Mouse (Mus musculus) embryonic facial prominence, embryonic 14.5 days (tissue): Measurements from ENCODE around the gene E130114P18Rik. TPM values are rescaled to one million over a fixed set of nuclear protein-coding genes. Genes with fewer than 3 reads are reported as not detected.

Source experiments
- ATAC-seq: fragments of 200-750 bp; cut with Nextera tagmentation; 2 replicates; pipeline ENCODE4 v1.8.0; 2017; ENCODE audit warnings: low read depth, moderate number of reproducible peaks, moderate TSS enrichment
- DNase-seq: peaks from one replicate; pipeline ENCODE4 v3.0.0-alpha.2; 2015; ENCODE audit warnings: low spot score
- H3K27ac ChIP-seq: fragments of 300-500 bp; sonication (generic); replicated peaks from 2 replicates; pipeline ENCODE4 v1.5.1; 2014; ENCODE audit warnings: low read depth, mild to moderate bottlenecking, low read length, moderate library complexity
- H3K27me3 ChIP-seq: fragments of 300-500 bp; sonication (generic); replicated peaks from 2 replicates; pipeline ENCODE4 v1.6.1; 2014; ENCODE audit warnings: low read length; ENCODE audit not compliant: control insufficient read depth, insufficient read depth
- H3K36me3 ChIP-seq: fragments of 300-500 bp; sonication (generic); 2 replicates; pipeline ENCODE4 v1.6.1; 2014; ENCODE audit warnings: low read length, mixed read lengths; ENCODE audit not compliant: control insufficient read depth, insufficient read depth
- H3K4me1 ChIP-seq: fragments of 300-500 bp; sonication (generic); 2 replicates; pipeline ENCODE4 v1.6.1; 2014; ENCODE audit warnings: antibody characterized with exemption, low read length; ENCODE audit not compliant: control insufficient read depth, insufficient read depth
- H3K4me2 ChIP-seq: fragments of 300-500 bp; sonication (generic); 2 replicates; pipeline ENCODE4 v1.6.1; 2014; ENCODE audit warnings: low read depth, mild to moderate bottlenecking, low read length, moderate library complexity, mixed read lengths
- H3K4me3 ChIP-seq: fragments of 300-500 bp; sonication (generic); 2 replicates; pipeline ENCODE4 v1.5.1; 2014; ENCODE audit warnings: low read depth, mild to moderate bottlenecking, low read length
- H3K9ac ChIP-seq: fragments of 300-500 bp; sonication (generic); 2 replicates; pipeline ENCODE4 v1.6.1; 2014; ENCODE audit warnings: low read depth, mild to moderate bottlenecking, low read length, moderate library complexity, mixed read lengths
- H3K9me3 ChIP-seq: fragments of 300-500 bp; sonication (generic); 2 replicates; pipeline ENCODE4 v1.6.1; 2016; ENCODE audit warnings: low read length; ENCODE audit not compliant: control insufficient read depth
- WGBS: fragments of 180-500 bp; shearing (Covaris S2); extraction: QIAGEN DNeasy Blood & Tissue Kit; methylation state at CpG from one replicate; pipeline ENCODE4 v1.1.7; 2014; 5-methylcytosine and 5-hydroxymethylcytosine counted together
- polyA plus RNA-seq: library from polyadenylated mRNA; unstranded; fragments of >200 nt; fragmentation: Nextera tagmentation; extraction: Ambion mirVana; gene quantifications from 2 replicates; pipeline ENCODE4 v1.2.1, GENCODE M21; 2014

The E130114P18Rik gene
- polyA plus RNA-seq, 1 experiment from 2014 or later = 4.4 TPM

DNA sequence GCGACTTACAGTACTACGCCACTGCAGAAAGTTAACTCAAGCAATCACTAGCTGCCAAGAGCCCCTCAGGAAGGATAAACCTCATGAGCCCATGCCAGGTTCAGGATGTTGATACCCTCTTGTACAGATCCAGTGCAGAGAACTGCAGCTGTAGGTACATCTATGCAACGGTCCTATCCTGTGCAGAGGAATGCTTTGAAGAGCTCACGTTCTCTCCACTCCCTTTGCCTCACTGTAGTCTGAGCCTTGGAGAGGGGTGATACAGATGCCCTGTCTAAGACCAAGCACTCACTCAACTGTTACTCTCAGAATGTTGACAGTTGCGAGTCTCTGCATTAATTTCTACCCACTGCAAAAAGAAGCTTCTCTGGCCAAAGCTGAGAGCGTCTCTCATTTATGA, 54.5 kb downstream of the E130114P18Rik start:
- no peaks in the 10 kb centered on the region for H3K27me3 ChIP-seq
- no peak for DNase-seq
- WGBS = 79% methylated on average over 6 of the region's 6 CpGs
- H3K9me3 ChIP-seq = no peaks in the 10 kb centered on the region
- H3K27ac ChIP-seq = no peak overlapping the region
- no peak overlapping the region for H3K9ac ChIP-seq
- no peaks in the 10 kb centered on the region for H3K4me1 ChIP-seq
- no peak overlapping the region for H3K4me2 ChIP-seq
- ATAC-seq = no peak
- H3K36me3 ChIP-seq = no peaks in the 10 kb centered on the region
- H3K4me3 ChIP-seq = no peak overlapping the region

DNA sequence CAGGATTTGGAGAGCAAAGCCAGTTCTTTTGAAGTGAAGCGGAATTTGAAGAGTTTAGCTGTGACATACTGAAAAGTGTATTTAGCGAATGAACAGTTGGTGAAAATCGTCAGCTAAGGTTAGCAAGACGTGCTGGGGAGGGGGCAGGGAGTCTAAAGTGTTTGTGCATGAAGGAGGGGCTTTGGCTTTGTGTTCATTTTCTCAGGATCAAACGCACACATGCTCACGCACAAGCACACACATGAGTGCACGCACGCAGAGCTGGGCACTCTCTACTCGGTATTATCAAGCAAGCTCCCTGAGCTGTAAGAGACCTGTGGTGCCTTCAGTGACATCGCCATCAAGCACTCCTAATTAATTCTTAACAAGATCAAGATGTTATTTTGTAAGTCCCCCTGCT, 55.2 kb downstream of the E130114P18Rik start:
- no peaks in the 10 kb centered on the region for H3K27me3 ChIP-seq
- no peaks in the 10 kb centered on the region for H3K9me3 ChIP-seq
- ATAC-seq = no peak
- H3K27ac ChIP-seq = no peak overlapping the region
- no peak overlapping the region for H3K4me2 ChIP-seq
- WGBS = 45% methylated on average over 10 of the region's 10 CpGs
- DNase-seq = peak; percentile 21
- H3K9ac ChIP-seq = no peak overlapping the region
- H3K36me3 ChIP-seq = no peaks in the 10 kb centered on the region
- H3K4me3 ChIP-seq = no peak overlapping the region
- no peaks in the 10 kb centered on the region for H3K4me1 ChIP-seq

DNA sequence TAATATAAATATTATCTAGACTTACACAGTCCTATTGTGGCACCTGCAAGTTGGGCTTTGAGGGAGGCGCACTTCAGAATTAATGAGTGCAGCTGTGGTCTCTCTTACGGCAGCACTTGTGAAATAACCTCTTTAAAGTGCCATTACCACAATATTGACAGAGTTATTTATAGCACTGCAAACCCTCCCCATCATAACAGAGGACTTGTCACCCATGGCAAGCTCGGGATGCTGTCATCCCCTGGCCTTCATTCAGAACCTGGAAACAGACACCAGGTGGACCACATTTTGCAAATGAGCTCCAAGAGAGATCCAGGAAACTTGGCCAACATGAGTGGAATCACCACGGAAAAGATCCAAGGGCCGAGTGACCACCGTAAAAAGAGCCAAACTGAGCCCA, 63.3 kb downstream of the E130114P18Rik start:
- no peak for DNase-seq
- WGBS = 67% methylated on average over 6 of the region's 6 CpGs

DNA sequence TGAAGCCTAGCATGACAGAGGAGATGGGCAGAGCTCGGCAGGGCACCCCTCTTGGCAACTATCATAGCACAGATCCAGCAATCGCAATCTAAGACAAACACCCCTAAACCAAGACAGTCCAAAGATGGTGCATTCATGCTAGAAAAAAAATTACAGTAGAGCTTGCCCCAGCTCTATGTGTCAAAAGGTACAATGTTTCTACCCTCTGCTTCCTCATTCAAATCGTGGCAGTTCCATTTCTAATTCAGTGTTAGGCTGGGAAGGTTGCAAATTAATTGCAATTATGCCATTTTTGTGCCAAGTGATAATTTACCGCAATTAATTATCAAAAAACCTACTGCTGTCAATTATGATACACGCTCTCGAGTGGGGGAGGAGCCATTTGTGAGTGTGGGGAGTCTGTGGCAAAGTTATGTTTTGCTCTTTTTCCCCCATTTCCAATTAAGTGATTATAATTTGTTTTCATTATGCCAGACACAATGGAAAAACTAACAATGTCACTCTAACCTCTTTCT, 63.7 kb downstream of the E130114P18Rik start:
- 82% methylated on average over 6 of the region's 6 CpGs for WGBS
- no peak overlapping the region for H3K4me3 ChIP-seq
- no peak overlapping the region for H3K9ac ChIP-seq
- no peaks in the 10 kb centered on the region for H3K9me3 ChIP-seq
- DNase-seq (no peak), ATAC-seq (no peak)
- H3K36me3 ChIP-seq = no peaks in the 10 kb centered on the region
- H3K27me3 ChIP-seq = 0 out of 2 replicates have a peak, but pooled peaks cover 5% of the 10 kb centered on the region
- no peak overlapping the region for H3K27ac ChIP-seq
- H3K4me2 ChIP-seq = no peak overlapping the region
- H3K4me1 ChIP-seq = no peaks in the 10 kb centered on the region

More for the DNA sequence above, 63.3 kb downstream of the E130114P18Rik start:
- Histone ChIP-seq H3K9ac (no peak overlapping the region), H3K4me3 (no peak overlapping the region), H3K36me3 (no peaks in the 10 kb centered on the region), H3K4me1 (no peaks in the 10 kb centered on the region), H3K27ac (no peak overlapping the region), H3K9me3 (no peaks in the 10 kb centered on the region), H3K4me2 (no peak overlapping the region), H3K27me3 (0 out of 2 replicates have a peak, but pooled peaks cover 5% of the 10 kb centered on the region)
- ATAC-seq = no peak

DNA sequence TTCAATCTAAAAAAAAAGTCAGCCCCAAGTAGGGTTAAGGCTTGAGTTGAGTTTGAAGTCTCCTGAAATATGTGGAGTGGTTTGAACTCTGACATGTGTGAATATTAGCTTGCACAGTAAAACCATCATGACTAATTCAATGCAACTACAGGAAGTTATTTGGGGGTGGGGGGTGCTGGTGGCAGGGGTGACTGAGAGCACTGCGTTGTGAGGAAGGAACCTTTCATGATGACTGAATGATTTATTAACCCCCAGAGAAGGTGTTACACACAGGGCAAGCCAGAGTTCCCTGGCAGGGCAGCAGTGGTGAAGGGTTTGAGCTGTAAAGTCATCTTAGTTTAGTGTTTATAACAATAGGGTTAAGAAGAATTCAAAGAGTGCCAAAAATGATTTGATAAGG, 65.3 kb downstream of the E130114P18Rik start:
- 20% methylated on average over 1 of the region's 1 CpGs for WGBS
- no peaks in the 10 kb centered on the region for H3K4me1 ChIP-seq
- H3K27me3 ChIP-seq = 0 out of 2 replicates have a peak, but pooled peaks cover 5% of the 10 kb centered on the region
- ATAC-seq = no peak
- DNase-seq = no peak
- H3K9ac ChIP-seq = no peak overlapping the region
- no peaks in the 10 kb centered on the region for H3K9me3 ChIP-seq
- no peak overlapping the region for H3K27ac ChIP-seq
- no peaks in the 10 kb centered on the region for H3K36me3 ChIP-seq
- H3K4me3 ChIP-seq = no peak overlapping the region
- H3K4me2 ChIP-seq = no peak overlapping the region

DNA sequence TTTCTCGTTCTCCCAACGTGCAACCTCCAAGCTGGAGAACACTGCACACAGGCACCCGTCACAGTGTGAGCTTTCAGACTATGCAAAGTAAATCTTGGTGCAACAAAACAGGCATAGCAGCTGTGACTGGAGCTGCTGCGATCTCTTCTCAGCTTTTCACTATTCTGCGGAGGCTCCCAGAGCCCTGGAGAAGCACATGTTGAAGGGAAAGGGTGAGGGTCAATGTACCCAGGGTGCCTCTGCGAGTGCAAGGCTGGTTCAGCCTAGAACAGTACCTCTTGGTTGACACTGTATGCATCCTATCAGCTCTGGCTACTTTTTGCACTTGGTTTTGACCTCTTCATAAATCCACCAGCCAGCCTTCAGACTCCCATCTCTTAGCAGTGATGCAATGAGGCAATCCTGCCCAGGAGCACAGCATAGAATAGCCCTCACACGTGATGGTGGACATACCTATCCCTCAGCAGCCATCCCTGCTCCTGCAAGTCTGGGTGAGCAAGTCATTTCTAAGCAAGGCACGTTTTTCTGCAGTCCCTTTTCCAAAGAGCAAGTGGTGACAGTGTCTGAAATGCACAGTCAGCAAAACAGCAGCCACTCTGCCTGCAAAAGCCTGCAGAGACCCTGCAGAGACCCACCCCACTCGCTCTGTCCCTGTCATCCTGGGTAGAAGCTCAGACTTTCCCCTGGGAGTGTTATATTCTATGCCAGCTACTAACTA, 67.7 kb downstream of the E130114P18Rik start:
- H3K4me2 ChIP-seq = no peak overlapping the region
- 0 out of 2 replicates have a peak, but pooled peaks cover 5% of the 10 kb centered on the region for H3K27me3 ChIP-seq
- no peaks in the 10 kb centered on the region for H3K9me3 ChIP-seq
- no peak overlapping the region for H3K4me3 ChIP-seq
- no peak overlapping the region for H3K9ac ChIP-seq
- H3K27ac ChIP-seq = no peak overlapping the region
- 57% methylated on average over 9 of the region's 9 CpGs for WGBS
- H3K36me3 ChIP-seq = no peaks in the 10 kb centered on the region
- ATAC-seq (no peak), DNase-seq (no peak)
- no peaks in the 10 kb centered on the region for H3K4me1 ChIP-seq

DNA sequence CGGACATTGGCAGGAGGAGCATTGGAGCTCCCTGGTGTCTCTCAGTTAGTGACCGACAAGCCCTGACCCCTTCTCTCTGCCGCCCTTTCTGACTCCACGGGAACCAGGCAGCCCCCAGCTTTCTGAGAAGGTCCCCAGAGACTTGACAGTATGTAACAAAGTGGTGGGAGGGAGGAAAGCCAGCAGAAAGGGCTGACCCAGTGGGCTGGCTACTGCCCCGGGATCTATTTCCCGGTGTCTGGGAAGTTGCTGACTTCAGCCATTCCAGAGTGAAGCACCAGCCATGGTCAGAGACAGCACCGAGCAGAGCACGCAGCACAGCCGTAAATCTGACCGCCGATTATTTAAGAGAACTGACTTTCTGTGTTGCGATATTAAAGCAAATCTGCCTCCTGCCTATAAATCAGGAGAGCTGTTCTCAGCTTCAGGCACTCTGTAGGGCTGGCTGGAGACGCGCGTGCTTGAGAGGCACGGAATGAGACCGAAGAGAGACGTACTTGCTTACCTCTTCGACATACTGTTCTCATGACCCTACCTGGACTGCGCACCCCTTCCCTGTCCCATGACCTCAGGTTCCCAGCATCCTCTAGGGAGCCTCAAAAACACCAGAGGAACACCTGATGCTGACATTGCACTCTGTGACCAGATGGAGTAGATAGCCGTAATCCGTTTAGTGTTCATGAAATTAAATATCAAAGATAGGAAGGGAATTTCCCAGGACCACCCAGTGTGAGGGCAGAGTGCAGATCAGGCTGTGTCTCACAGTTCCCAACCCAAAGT, 70.3 kb downstream of the E130114P18Rik start:
- H3K27ac ChIP-seq = no peak overlapping the region
- no peaks in the 10 kb centered on the region for H3K36me3 ChIP-seq
- no peak overlapping the region for H3K4me3 ChIP-seq
- 0 out of 2 replicates have a peak, but pooled peaks cover 5% of the 10 kb centered on the region for H3K27me3 ChIP-seq
- no peak overlapping the region for H3K9ac ChIP-seq
- no peak for DNase-seq
- H3K4me1 ChIP-seq = no peaks in the 10 kb centered on the region
- WGBS = 72% methylated on average over 22 of the region's 22 CpGs
- no peak for ATAC-seq
- no peak overlapping the region for H3K4me2 ChIP-seq
- no peaks in the 10 kb centered on the region for H3K9me3 ChIP-seq

DNA sequence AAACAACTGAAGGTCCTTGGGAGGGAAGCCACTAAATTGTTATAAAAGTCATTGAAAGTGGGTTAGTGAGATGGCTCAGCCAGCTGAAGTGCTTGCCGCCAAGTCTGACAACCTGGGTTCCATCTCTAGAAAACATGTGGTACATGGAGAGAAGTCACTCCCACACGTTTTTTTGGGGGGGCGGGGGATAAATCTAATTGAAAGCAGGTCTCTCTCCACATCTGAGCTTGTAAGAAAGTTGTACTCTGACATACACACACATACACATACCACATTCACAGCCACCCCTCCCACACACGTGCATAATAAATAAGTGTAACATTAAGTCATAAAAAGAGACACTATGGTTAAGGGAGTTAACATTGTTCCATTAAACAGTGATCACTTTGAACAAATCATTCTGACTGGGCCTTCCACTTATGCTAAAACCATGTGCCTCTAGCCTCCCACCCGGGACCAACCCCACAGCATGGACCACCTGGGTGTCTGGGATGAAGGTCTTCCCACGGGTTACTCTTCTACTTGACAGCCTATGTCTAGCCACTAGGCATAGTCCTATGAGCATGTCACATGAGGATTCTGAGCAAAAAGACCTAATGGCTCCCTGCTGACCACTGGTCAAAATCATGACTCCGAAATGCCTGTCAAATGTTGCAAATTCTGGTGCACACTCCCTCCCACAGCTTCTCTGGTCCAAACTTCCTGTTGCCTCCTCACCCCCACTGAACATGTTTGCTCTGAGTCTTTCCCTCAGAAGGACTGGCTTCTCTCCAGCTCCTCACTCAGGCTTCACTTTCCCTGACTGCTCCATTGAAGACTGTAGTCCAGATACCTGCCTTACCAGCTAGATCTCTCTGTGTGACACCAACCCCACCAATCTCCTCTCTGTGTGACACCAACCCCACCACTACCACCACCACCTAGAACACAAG, 80.9 kb downstream of the E130114P18Rik start:
- Histone ChIP-seq H3K4me2 (no peak overlapping the region), H3K9me3 (no peaks in the 10 kb centered on the region), H3K27me3 (no peaks in the 10 kb centered on the region), H3K4me3 (no peak overlapping the region), H3K27ac (no peak overlapping the region), H3K9ac (no peak overlapping the region), H3K4me1 (peaks cover 20% of the 10 kb centered on the region), H3K36me3 (no peaks in the 10 kb centered on the region)
- WGBS = 57% methylated on average over 7 of the region's 7 CpGs
- peak; percentile 55; the same call in 1 of the 2 replicates for ATAC-seq
- DNase-seq = peak; percentile 69
